Mouse (Mus musculus) liver, embryonic 14.5 days (tissue): ENCODE results near the gene Nmd3. TPM values are rescaled to one million over a fixed set of nuclear protein-coding genes. Genes with fewer than 3 reads are reported as not detected.

Experiments
- ATAC-seq: fragments of 200-750 bp; cut with Nextera tagmentation; 2 replicates; pipeline ENCODE4 v1.8.0; 2017; ENCODE audit warnings: moderate number of reproducible peaks, mild to moderate bottlenecking, moderate library complexity; ENCODE audit not compliant: insufficient read depth
- DNase-seq, 3 experiments: peaks; one replicate each; pipeline ENCODE4 v3.0.0-alpha.2; 2012 to 2013; ENCODE audit warnings: low read depth in 3 of 3, low spot score in 3 of 3
- H3K27ac ChIP-seq: fragments of 300-500 bp; sonication (generic); 2 replicates; pipeline ENCODE4 v1.5.1; 2014; ENCODE audit warnings: moderate library complexity, mild to moderate bottlenecking, control low read depth, inconsistent platforms
- H3K27me3 ChIP-seq: fragments of 300-500 bp; sonication (generic); 2 replicates; pipeline ENCODE4 v1.6.1; 2014; ENCODE audit warnings: mild to moderate bottlenecking, low read length, moderate library complexity; ENCODE audit not compliant: control insufficient read depth, insufficient read depth
- H3K36me3 ChIP-seq: fragments of 300-500 bp; sonication (generic); replicated peaks from 2 replicates; pipeline ENCODE4 v1.6.1; 2014; ENCODE audit warnings: low read depth; ENCODE audit not compliant: control insufficient read depth, insufficient read depth
- H3K4me1 ChIP-seq, 2 experiments: fragments of 200-500 bp in 1 of 2; fragments of 300-500 bp in 1 of 2; sonication (generic) in 1 of 2; replicated peaks; 2 replicates each; pipeline ENCODE4 v1.6.1; 2012 to 2014; ENCODE audit warnings: antibody characterized with exemption in 1 of 2, inconsistent platforms in 1 of 2, low read length in 1 of 2; ENCODE audit not compliant: control insufficient read depth in 2 of 2, insufficient read depth in 2 of 2
- H3K4me2 ChIP-seq: fragments of 300-500 bp; sonication (generic); 2 replicates; pipeline ENCODE4 v1.6.1; 2014; ENCODE audit warnings: low read depth, mild to moderate bottlenecking, control low read depth, moderate library complexity
- H3K4me3 ChIP-seq, 2 experiments: fragments of 200-500 bp in 1 of 2; fragments of 300-500 bp in 1 of 2; sonication (generic) in 1 of 2; 2 replicates each; pipeline ENCODE4 v1.5.1; 2012 to 2014; ENCODE audit warnings: low read depth in 2 of 2, low read length in 2 of 2, mild to moderate bottlenecking in 2 of 2, control low read depth in 1 of 2, inconsistent platforms in 1 of 2, moderate library complexity in 1 of 2; ENCODE audit not compliant: insufficient read depth in 1 of 2
- H3K9ac ChIP-seq: fragments of 300-500 bp; sonication (generic); replicated peaks from 2 replicates; pipeline ENCODE4 v1.6.1; 2014; ENCODE audit warnings: mild to moderate bottlenecking, control low read depth, moderate library complexity
- H3K9me3 ChIP-seq: fragments of 300-500 bp; sonication (generic); 2 replicates; pipeline ENCODE4 v1.6.1; 2016; ENCODE audit warnings: low read length, mixed read lengths; ENCODE audit not compliant: control insufficient read depth
- CTCF ChIP-seq: IDR thresholded peaks from 2 replicates; pipeline ENCODE4 v1.5.1; 2016; ENCODE audit warnings: antibody characterized with exemption, low read depth, control low read depth
- EP300 ChIP-seq: IDR thresholded peaks from 2 replicates; pipeline ENCODE4 v1.6.1; 2016; ENCODE audit warnings: antibody characterized with exemption, low read depth
- WGBS: fragments of 180-500 bp; shearing (Covaris S2); extraction: QIAGEN DNeasy Blood & Tissue Kit; methylation state at CpG from one replicate; pipeline ENCODE4 v1.1.7; 2014; ENCODE audit not compliant: insufficient replicate concordance; 5-methylcytosine and 5-hydroxymethylcytosine counted together
- polyA plus RNA-seq, 2 experiments: library from polyadenylated mRNA; depleted of rRNA in 1 of 2; stranded (reverse) in 1 of 2; unstranded in 1 of 2; fragments of >200 nt; fragmentation: Nextera tagmentation in 1 of 2; extraction: Ambion mirVana in 1 of 2; gene quantifications; 2 replicates each; pipeline versions ENCODE4 v1.2.1 to v1.2.3; 2012 to 2014

The Nmd3 gene
- polyA plus RNA-seq, 2 experiments, result 23.5 to 81.7 TPM

- ATAC-seq, result no peak
- H3K27ac ChIP-seq, result no peak overlapping the region
- no peak for TF ChIP-seq CTCF
- no peak for TF ChIP-seq EP300
- DNase-seq, result no peak
- no peak overlapping the region for H3K4me2 ChIP-seq
- no peak overlapping the region for H3K4me3 ChIP-seq
- no peaks in the 10 kb centered on the region for H3K4me1 ChIP-seq
- H3K9me3 ChIP-seq, result no peaks in the 10 kb centered on the region
- no peaks in the 10 kb centered on the region for H3K36me3 ChIP-seq
- no peaks in the 10 kb centered on the region for H3K27me3 ChIP-seq
- 58% methylated on average over 4 of the region's 4 CpGs for WGBS
- H3K9ac ChIP-seq, result no peak overlapping the region
Measured at GRCm38 (mm10) chr3:69773356-69773755, 51.6 kb downstream of the Nmd3 start.

- ATAC-seq (no peak), DNase-seq (no peak)
- Histone ChIP-seq H3K4me3 (no peak overlapping the region), H3K27ac (no peak overlapping the region), H3K27me3 (no peaks in the 10 kb centered on the region), H3K36me3 (no peaks in the 10 kb centered on the region), H3K9me3 (no peaks in the 10 kb centered on the region), H3K4me2 (no peak overlapping the region), H3K4me1 (no peaks in the 10 kb centered on the region), H3K9ac (no peak overlapping the region)
- TF ChIP-seq EP300 (no peak), CTCF (no peak)
- 55% methylated on average over 4 of the region's 4 CpGs for WGBS
Measured at GRCm38 (mm10) chr3:69779246-69779796, 57.5 kb downstream of the Nmd3 start.

GRCm38 (mm10) chr3:69792823-69793417 is 71.1 kb downstream of the Nmd3 start:
- Histone ChIP-seq H3K9me3 (no peaks in the 10 kb centered on the region), H3K9ac (no peak overlapping the region), H3K4me1 (no peaks in the 10 kb centered on the region), H3K4me2 (no peak overlapping the region), H3K27me3 (no peaks in the 10 kb centered on the region), H3K36me3 (no peaks in the 10 kb centered on the region), H3K4me3 (no peak overlapping the region), H3K27ac (no peak overlapping the region)
- WGBS, result 50% methylated on average over 3 of the region's 3 CpGs
- DNase-seq (no peak), ATAC-seq (no peak)
- TF ChIP-seq EP300, result no peak
- TF ChIP-seq CTCF, result no peak

GRCm38 (mm10) chr3:69797533-69797932 is 75.7 kb downstream of the Nmd3 start:
- no peak overlapping the region for H3K4me3 ChIP-seq
- ATAC-seq (no peak), DNase-seq (no peak)
- H3K4me2 ChIP-seq, result no peak overlapping the region
- no peak for TF ChIP-seq CTCF
- no peak for TF ChIP-seq EP300
- H3K27me3 ChIP-seq, result no peaks in the 10 kb centered on the region
- H3K27ac ChIP-seq, result no peak overlapping the region
- H3K4me1 ChIP-seq, result no peaks in the 10 kb centered on the region
- WGBS, result 65% methylated on average over 4 of the region's 4 CpGs
- no peak overlapping the region for H3K9ac ChIP-seq
- no peaks in the 10 kb centered on the region for H3K36me3 ChIP-seq
- H3K9me3 ChIP-seq, result no peaks in the 10 kb centered on the region

- DNase-seq, result no peak
- 56% methylated on average over 2 of the region's 2 CpGs for WGBS
- Histone ChIP-seq H3K27ac (no peak overlapping the region), H3K36me3 (no peaks in the 10 kb centered on the region), H3K4me1 (no peaks in the 10 kb centered on the region), H3K9ac (no peak overlapping the region), H3K4me2 (no peak overlapping the region), H3K4me3 (no peak overlapping the region), H3K9me3 (no peaks in the 10 kb centered on the region), H3K27me3 (no peaks in the 10 kb centered on the region)
- TF ChIP-seq CTCF (no peak), EP300 (no peak)
- ATAC-seq, result no peak
Measured at GRCm38 (mm10) chr3:69797969-69798368, 76.2 kb downstream of the Nmd3 start.
